Comparison of ENCODE assay signal across 20 mouse cellular contexts in genomic region chr8:102500202-102500601, GRCm38 (mm10).
DNase-seq lines count a peak whose midpoint lies in the region; ATAC-seq and TF ChIP-seq lines count a peak whose summit lies in the region.
"Had no signal": no experiment of that assay in that cellular context is flagged by ENCODE, and none has a peak within 500 bp of the region (broad histone marks: within the 10 kb centered on the region; RNA-seq: fewer than 3 reads in every experiment).

No protein-coding gene starts in this region.

- no peaks in the 10 kb centered on the region for H3K36me3 ChIP-seq in limb, embryonic 12.5 days
- no peaks in the 10 kb centered on the region for H3K36me3 ChIP-seq in limb, embryonic 10.5 days
- H3K36me3 ChIP-seq in limb, embryonic 14.5 days (ENCODE audit: control insufficient read depth, insufficient read depth, low read length), result no peaks in the 10 kb centered on the region
- H3K36me3 ChIP-seq in hindbrain, embryonic 12.5 days, result no peaks in the 10 kb centered on the region
- H3K36me3 ChIP-seq: heart, embryonic 13.5 days; hindbrain, embryonic 13.5 days had no signal

- no peaks in the 10 kb centered on the region for H3K9me3 ChIP-seq in limb, embryonic 12.5 days
- H3K9me3 ChIP-seq in limb, embryonic 10.5 days (replicated peaks), result no peaks in the 10 kb centered on the region
- no peaks in the 10 kb centered on the region for H3K9me3 ChIP-seq in limb, embryonic 14.5 days (ENCODE audit: control insufficient read depth, low read length)
- H3K9me3 ChIP-seq in hindbrain, embryonic 12.5 days (replicated peaks), result no peaks in the 10 kb centered on the region
- H3K9me3 ChIP-seq: forebrain, embryonic 13.5 days; heart, embryonic 13.5 days; hindbrain, embryonic 13.5 days had no signal

- H3K4me3 ChIP-seq in limb, embryonic 12.5 days (replicated peaks), result no peak overlapping the region
- no peak overlapping the region for H3K4me3 ChIP-seq in limb, embryonic 10.5 days
- no peak overlapping the region for H3K4me3 ChIP-seq in embryonic fibroblast, embryonic 13.5 days (ENCODE audit: insufficient read depth, low read length)
- no peak overlapping the region for H3K4me3 ChIP-seq in limb, embryonic 14.5 days (replicated peaks; ENCODE audit: low read length)
- no peak overlapping the region for H3K4me3 ChIP-seq in hindbrain, embryonic 12.5 days
- H3K4me3 ChIP-seq: forebrain, embryonic 13.5 days; heart, embryonic 13.5 days; hindbrain, embryonic 13.5 days had no signal

- DNase-seq in limb, embryonic 10.5 days (ENCODE audit: low spot score), result no peak
- peak; percentile 52 for DNase-seq in limb, embryonic 14.5 days (ENCODE audit: low spot score)
- DNase-seq in layer of hippocampus, postnatal 14 days (ENCODE audit: low spot score in 2 of 2), result no peak
- DNase-seq in urinary bladder, postnatal 25 days (ENCODE audit: low spot score), result no peak
- DNase-seq: adrenal gland, adult 2 months; adrenal gland, postnatal 36 days; cerebellum, adult 2 months; cerebellum, postnatal 10 days; forebrain, postnatal 0 days; gastrocnemius, postnatal 36 days; heart, adult 11 months; heart, postnatal 36 days had no signal

- 65% methylated on average over 3 of the region's 3 CpGs for WGBS in limb, embryonic 12.5 days
- 90% methylated on average over 3 of the region's 3 CpGs for WGBS in limb, embryonic 10.5 days
- WGBS in limb, embryonic 14.5 days, result 24% methylated on average over 3 of the region's 3 CpGs
- 86% methylated on average over 3 of the region's 3 CpGs for WGBS in hindbrain, embryonic 12.5 days

- no peak overlapping the region for H3K9ac ChIP-seq in limb, embryonic 12.5 days (replicated peaks)
- no peak overlapping the region for H3K9ac ChIP-seq in limb, embryonic 14.5 days (ENCODE audit: low read depth, low read length, severe bottlenecking)
- H3K9ac ChIP-seq in hindbrain, embryonic 12.5 days, result no peak overlapping the region
- H3K9ac ChIP-seq: forebrain, embryonic 13.5 days; forebrain, postnatal 0 days; heart, embryonic 13.5 days; hindbrain, embryonic 13.5 days had no signal

- H3K27me3 ChIP-seq in limb, embryonic 12.5 days, result no peaks in the 10 kb centered on the region
- H3K27me3 ChIP-seq in limb, embryonic 10.5 days (ENCODE audit: low read depth, poor library complexity, severe bottlenecking), result no peaks in the 10 kb centered on the region
- no peaks in the 10 kb centered on the region for H3K27me3 ChIP-seq in limb, embryonic 14.5 days (ENCODE audit: control insufficient read depth, insufficient read depth, low read length)
- H3K27me3 ChIP-seq in hindbrain, embryonic 12.5 days, result no peaks in the 10 kb centered on the region
- H3K27me3 ChIP-seq: CH12.LX; forebrain, embryonic 13.5 days; heart, embryonic 13.5 days; hindbrain, embryonic 13.5 days had no signal

- H3K4me1 ChIP-seq in limb, embryonic 12.5 days (replicated peaks), result peaks cover 17% of the 10 kb centered on the region
- peaks cover 18% of the 10 kb centered on the region for H3K4me1 ChIP-seq in limb, embryonic 10.5 days
- H3K4me1 ChIP-seq in embryonic fibroblast, embryonic 13.5 days (ENCODE audit: control insufficient read depth, insufficient read depth, low read length), result peaks cover 4% of the 10 kb centered on the region
- H3K4me1 ChIP-seq in limb, embryonic 14.5 days (ENCODE audit: control insufficient read depth, insufficient read depth, low read length), result peaks cover 19% of the 10 kb centered on the region
- no peaks in the 10 kb centered on the region for H3K4me1 ChIP-seq in hindbrain, embryonic 12.5 days
- H3K4me1 ChIP-seq: forebrain, embryonic 13.5 days; heart, embryonic 13.5 days; hindbrain, embryonic 13.5 days had no signal

- no peak for TF ChIP-seq POLR2A in embryonic fibroblast, embryonic 13.5 days (IDR thresholded peaks at IDR 0.05; ENCODE audit: low read depth, low read length)
- TF ChIP-seq POLR2A in limb, embryonic 14.5 days (IDR thresholded peaks at IDR 0.05; ENCODE audit: borderline replicate concordance, extremely low read depth, insufficient read depth, insufficient read length), result no peak

- peak overlapping the region; percentile 73 for H3K27ac ChIP-seq in limb, embryonic 12.5 days
- H3K27ac ChIP-seq in limb, embryonic 10.5 days, result no peak overlapping the region; the same call in 1 of the 2 replicates
- H3K27ac ChIP-seq in embryonic fibroblast, embryonic 13.5 days (ENCODE audit: insufficient read depth, low read length), result peak overlapping the region; percentile 100
- H3K27ac ChIP-seq in limb, embryonic 14.5 days (replicated peaks; ENCODE audit: low read depth, low read length), result peak overlapping the region; percentile 67
- no peak overlapping the region for H3K27ac ChIP-seq in hindbrain, embryonic 12.5 days
- H3K27ac ChIP-seq: forebrain, embryonic 13.5 days; heart, embryonic 13.5 days; hindbrain, embryonic 13.5 days; hindbrain, postnatal 0 days had no signal

- no peak overlapping the region for H3K4me2 ChIP-seq in limb, embryonic 12.5 days
- no peak overlapping the region for H3K4me2 ChIP-seq in limb, embryonic 14.5 days (replicated peaks; ENCODE audit: low read depth, low read length, severe bottlenecking)
- no peak overlapping the region for H3K4me2 ChIP-seq in hindbrain, embryonic 12.5 days (replicated peaks)
- H3K4me2 ChIP-seq: forebrain, embryonic 13.5 days; heart, embryonic 13.5 days; hindbrain, embryonic 13.5 days had no signal

- 0 out of 2 replicates have a peak, but pooled peaks have one; percentile 70 for ATAC-seq in limb, embryonic 12.5 days (ENCODE audit: insufficient number of reproducible peaks, insufficient read depth, low FRiP score, low TSS enrichment, low read depth)
- peak; percentile 60; the same call in 1 of the 2 replicates for ATAC-seq in limb, embryonic 14.5 days (ENCODE audit: low FRiP score, low read depth)
- ATAC-seq in hindbrain, embryonic 12.5 days (ENCODE audit: low FRiP score), result no peak
- ATAC-seq: forebrain, embryonic 13.5 days; forebrain, postnatal 0 days; hindbrain, postnatal 0 days had no signal

- TF ChIP-seq CTCF in embryonic fibroblast, embryonic 13.5 days (IDR thresholded peaks at IDR 0.05; ENCODE audit: borderline replicate concordance, insufficient read depth, low read length), result no peak

Comparison
In these comparisons a context has a peak if more than half of its experiments do, and no peak if none do; other contexts are left out.
1. H3K27ac ChIP-seq: peak in limb, embryonic 12.5 days (single experiment), embryonic fibroblast, embryonic 13.5 days (single experiment) and limb, embryonic 14.5 days (single experiment); none in limb, embryonic 10.5 days (single experiment) and hindbrain, embryonic 12.5 days (single experiment).